Mouse (Mus musculus) retina, adult 2 months (tissue): ENCODE measurements around the gene Adssl1.

ENCODE experiments used
- DNase-seq: peaks from one replicate; pipeline ENCODE4 v3.0.0-alpha.2; 2012; ENCODE audit warnings: low read depth, low spot score

Adssl1 gene

GRCm38 (mm10) chr12:112619686-112620353 is at the start of gene Adssl1:
TSS of gene Adssl1 (plus strand) at chr12:112620045.
- DNase-seq = peak; percentile 64

- DNase-seq = no peak
These were observed 49.7 kb upstream of the Adssl1 start for GRCm38 (mm10) chr12:112570160-112570559.

- DNase-seq = no peak
These were observed 48.8 kb upstream of the Adssl1 start for GRCm38 (mm10) chr12:112571064-112571463.

GRCm38 (mm10) chr12:112575274-112575986 is 44.4 kb upstream of the Adssl1 start:
- DNase-seq = no peak

- no peak for DNase-seq
These were observed 43.5 kb upstream of the Adssl1 start for GRCm38 (mm10) chr12:112576341-112576740.

- no peak for DNase-seq
These were observed 43.1 kb upstream of the Adssl1 start for GRCm38 (mm10) chr12:112576749-112577148.

- no peak for DNase-seq
These were observed 41.4 kb upstream of the Adssl1 start for GRCm38 (mm10) chr12:112578296-112579090.

GRCm38 (mm10) chr12:112579430-112579829 is 40.4 kb upstream of the Adssl1 start:
- DNase-seq = no peak

- DNase-seq = no peak
These were observed 39.9 kb upstream of the Adssl1 start for GRCm38 (mm10) chr12:112579926-112580325.

- no peak for DNase-seq
These were observed 38.7 kb upstream of the Adssl1 start for GRCm38 (mm10) chr12:112581113-112581512.

GRCm38 (mm10) chr12:112584954-112585353 is 34.9 kb upstream of the Adssl1 start:
- DNase-seq = no peak

GRCm38 (mm10) chr12:112585924-112586538 is 33.8 kb upstream of the Adssl1 start:
- DNase-seq = no peak

GRCm38 (mm10) chr12:112587125-112588124 is 32.4 kb upstream of the Adssl1 start:
- DNase-seq = no peak

GRCm38 (mm10) chr12:112588426-112589256 is 31.2 kb upstream of the Adssl1 start, which contains the start of gene Inf2:
TSS of gene Inf2 (plus strand) at chr12:112588784.
- no peak for DNase-seq

- no peak for DNase-seq
These were observed 30.2 kb upstream of the Adssl1 start for GRCm38 (mm10) chr12:112589491-112590191.

- DNase-seq = no peak
These were observed 29.1 kb upstream of the Adssl1 start for GRCm38 (mm10) chr12:112590566-112591239.

- DNase-seq = no peak
These were observed 28.6 kb upstream of the Adssl1 start for GRCm38 (mm10) chr12:112591240-112591639.

- no peak for DNase-seq
These were observed 28.1 kb upstream of the Adssl1 start for GRCm38 (mm10) chr12:112591730-112592129.
